Mouse (Mus musculus): ENCODE data around the gene B430306N03Rik. TPM values are rescaled to one million over a fixed set of nuclear protein-coding genes. Genes with fewer than 3 reads are reported as not detected.

B430306N03Rik gene
- polyA plus RNA-seq, 1 experiment from 2014 or later, result 0.30 TPM

GRCm38 (mm10) chr17:48372987-48373386 is 57.0 kb downstream of the B430306N03Rik start:
- Histone ChIP-seq H3K4me3 (ENCODE audit: low read depth, low read length) (no peak overlapping the region), H3K27ac (ENCODE audit: low read depth, low read length) (no peak overlapping the region), H3K36me3 (ENCODE audit: control insufficient read depth, insufficient read depth, low read length) (no peaks in the 10 kb centered on the region), H3K9me3 (replicated peaks; ENCODE audit: control insufficient read depth, low read length) (no peaks in the 10 kb centered on the region), H3K27me3 (ENCODE audit: control insufficient read depth, insufficient read depth, low read length) (no peaks in the 10 kb centered on the region), H3K4me2 (no peak overlapping the region), H3K4me1 (ENCODE audit: control insufficient read depth, insufficient read depth, low read length) (no peaks in the 10 kb centered on the region), H3K9ac (ENCODE audit: low read depth, low read length) (no peak overlapping the region)
- WGBS (ENCODE audit: insufficient replicate concordance), result 72% methylated on average over 8 of the region's 8 CpGs
- ATAC-seq (replicated peaks; ENCODE audit: insufficient number of reproducible peaks, low FRiP score, low TSS enrichment), result no peak

- no peak for ATAC-seq (replicated peaks; ENCODE audit: insufficient number of reproducible peaks, low FRiP score, low TSS enrichment)
- Histone ChIP-seq H3K9ac (ENCODE audit: low read depth, low read length) (no peak overlapping the region), H3K9me3 (replicated peaks; ENCODE audit: control insufficient read depth, low read length) (no peaks in the 10 kb centered on the region), H3K4me3 (ENCODE audit: low read depth, low read length) (no peak overlapping the region), H3K36me3 (ENCODE audit: control insufficient read depth, insufficient read depth, low read length) (no peaks in the 10 kb centered on the region), H3K4me2 (no peak overlapping the region), H3K27ac (ENCODE audit: low read depth, low read length) (no peak overlapping the region), H3K27me3 (ENCODE audit: control insufficient read depth, insufficient read depth, low read length) (no peaks in the 10 kb centered on the region), H3K4me1 (ENCODE audit: control insufficient read depth, insufficient read depth, low read length) (no peaks in the 10 kb centered on the region)
- WGBS (ENCODE audit: insufficient replicate concordance), result 85% methylated on average over 1 of the region's 1 CpGs
These were observed 60.2 kb downstream of the B430306N03Rik start for GRCm38 (mm10) chr17:48376102-48376501.

Other genes with a start within 250 kb of the B430306N03Rik start
- gene 1700067P10Rik, start 226.8 kb upstream of the B430306N03Rik start, polyA plus RNA-seq (2014; fragmentation: Nextera tagmentation; extraction: Ambion mirVana), result not detected in 2 replicates
- not detected in 2 replicates for gene 9830107B12Rik, start 169.9 kb upstream of the B430306N03Rik start, polyA plus RNA-seq (2014; fragmentation: Nextera tagmentation; extraction: Ambion mirVana)
- not detected in 2 replicates for gene A530064D06Rik, start 148.9 kb upstream of the B430306N03Rik start, polyA plus RNA-seq (2014; fragmentation: Nextera tagmentation; extraction: Ambion mirVana)
- gene Trem1, start 83.4 kb upstream of the B430306N03Rik start, polyA plus RNA-seq (2014; fragmentation: Nextera tagmentation; extraction: Ambion mirVana), result 0.13 and 0.20 TPM in 2 replicates
- gene Trem3, start 68.4 kb upstream of the B430306N03Rik start, polyA plus RNA-seq (2014; fragmentation: Nextera tagmentation; extraction: Ambion mirVana), result not detected in 2 replicates
- gene Treml4, start 51.8 kb upstream of the B430306N03Rik start, polyA plus RNA-seq (2014; fragmentation: Nextera tagmentation; extraction: Ambion mirVana), result 0.69 and 0.79 TPM in 2 replicates
- gene Treml2, start 16.6 kb upstream of the B430306N03Rik start, polyA plus RNA-seq (2014; fragmentation: Nextera tagmentation; extraction: Ambion mirVana), result 0.66 and 0.79 TPM in 2 replicates
- gene Trem2, start 30.3 kb downstream of the B430306N03Rik start, polyA plus RNA-seq (2014; fragmentation: Nextera tagmentation; extraction: Ambion mirVana), result 1.1 and 1.5 TPM in 2 replicates
- 4.3 and 5.0 TPM in 2 replicates for gene Treml1, start 43.8 kb downstream of the B430306N03Rik start, polyA plus RNA-seq (2014; fragmentation: Nextera tagmentation; extraction: Ambion mirVana)
- gene Nfya, start 93.8 kb downstream of the B430306N03Rik start, polyA plus RNA-seq (2014; fragmentation: Nextera tagmentation; extraction: Ambion mirVana), result 16.9 and 19.6 TPM in 2 replicates
- gene Oard1, start 93.9 kb downstream of the B430306N03Rik start, polyA plus RNA-seq (2014; fragmentation: Nextera tagmentation; extraction: Ambion mirVana), result 47.4 and 48.0 TPM in 2 replicates
- 213 and 216 TPM in 2 replicates for gene Apobec2, start 116.8 kb downstream of the B430306N03Rik start, polyA plus RNA-seq (2014; fragmentation: Nextera tagmentation; extraction: Ambion mirVana)
- gene Tspo2, start 135.4 kb downstream of the B430306N03Rik start, polyA plus RNA-seq (2014; fragmentation: Nextera tagmentation; extraction: Ambion mirVana), result 2.1 TPM in 2 replicates
- 0.17 and 0.23 TPM in 2 replicates for gene Unc5cl, start 138.8 kb downstream of the B430306N03Rik start, polyA plus RNA-seq (2014; fragmentation: Nextera tagmentation; extraction: Ambion mirVana)